Mouse (Mus musculus): ENCODE data around the gene Pde4dip.

GRCm38 (mm10) chr3:97842641-97843040 lies 45.9 kb downstream of the Pde4dip start:
- TF ChIP-seq POLR2AphosphoS2 (IDR thresholded peaks at IDR 0.05; ENCODE audit: insufficient read length, low read depth) (no peak), POLR2A (IDR thresholded peaks at IDR 0.05; ENCODE audit: insufficient read length, low read depth) (no peak), TCF12 (IDR thresholded peaks at IDR 0.05; ENCODE audit: insufficient read depth, poor library complexity, severe bottlenecking) (no peak), CEBPB (IDR thresholded peaks at IDR 0.05; ENCODE audit: insufficient read depth, poor library complexity, severe bottlenecking) (no peak), USF1 (IDR thresholded peaks at IDR 0.05; ENCODE audit: low read depth) (no peak)

All from myocyte (in vitro differentiated cells).